In the genomic region with DNA sequence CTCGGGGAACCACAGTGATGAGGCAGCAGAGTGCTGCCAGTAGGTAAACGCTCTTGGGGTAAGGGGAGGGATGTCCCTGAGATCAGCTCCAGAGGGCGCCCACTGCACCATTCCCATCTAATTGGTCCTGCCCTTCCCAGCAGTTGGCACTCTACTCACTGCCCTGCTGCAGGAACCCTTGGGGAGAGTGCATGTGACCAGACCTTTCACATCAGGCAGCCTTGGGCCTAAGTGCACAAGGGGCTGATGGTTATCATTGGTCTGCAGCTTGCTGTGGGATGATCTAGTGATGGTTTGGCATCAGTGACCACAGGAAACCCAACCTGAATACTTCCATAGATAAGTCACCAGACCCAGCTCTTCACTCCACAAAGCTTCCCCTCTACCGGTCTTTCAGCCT, we compare ENCODE assay signal across 9 mouse cellular contexts. TPM values are rescaled to one million over a fixed set of nuclear protein-coding genes. Genes with fewer than 3 reads are reported as not detected.
A peak's percentile ranks its signal among the peaks of the same experiment; 100 is the strongest.
DNase-seq lines count a peak whose midpoint lies in the region; ATAC-seq and TF ChIP-seq lines count a peak whose summit lies in the region.
"Had no signal": no experiment of that assay in that cellular context is flagged by ENCODE, and none has a peak within 500 bp of the region (broad histone marks: within the 10 kb centered on the region; RNA-seq: fewer than 3 reads in every experiment).

No protein-coding gene starts in this region.

- H3K27ac ChIP-seq in hindbrain, embryonic 11.5 days (ENCODE audit: low read depth, low read length), result no peak overlapping the region
- no peak overlapping the region for H3K27ac ChIP-seq in hindbrain, embryonic 13.5 days
- H3K27ac ChIP-seq in ES-Bruce4 (ENCODE audit: insufficient read depth, low read length), result no peak overlapping the region
- no peak overlapping the region for H3K27ac ChIP-seq in liver, adult 2 months (replicated peaks; ENCODE audit: insufficient read depth, low read depth, low read length)
- no peak overlapping the region for H3K27ac ChIP-seq in forebrain, embryonic 16.5 days (ENCODE audit: low read length)
- H3K27ac ChIP-seq: macrophage had no signal

- DNase-seq in hindbrain, embryonic 11.5 days (ENCODE audit: low spot score), result peak; percentile 20
- DNase-seq in NIH3T3 (ENCODE audit: low read depth), result peak; percentile 51
- no peak for DNase-seq in liver, adult 2 months (ENCODE audit: extremely low read depth, low read depth, low spot score)
- no peak for DNase-seq in right cerebral cortex, postnatal 14 days
- DNase-seq in c-Kit-positive CD71-positive TER-119-positive erythroid progenitor cells, embryonic 14.5 days (ENCODE audit: low spot score), result no peak

- no peak overlapping the region for H3K4me3 ChIP-seq in hindbrain, embryonic 11.5 days (ENCODE audit: low read depth, low read length)
- no peak overlapping the region for H3K4me3 ChIP-seq in hindbrain, embryonic 13.5 days
- no peak overlapping the region for H3K4me3 ChIP-seq in ES-Bruce4 (ENCODE audit: low read depth, low read length)
- no peak overlapping the region for H3K4me3 ChIP-seq in liver, adult 2 months (ENCODE audit: insufficient read depth, low read depth, low read length)
- no peak overlapping the region for H3K4me3 ChIP-seq in forebrain, embryonic 16.5 days (replicated peaks; ENCODE audit: low read length)

- TF ChIP-seq POLR2A in ES-Bruce4 (IDR thresholded peaks at IDR 0.05; ENCODE audit: insufficient read depth, low read length), result no peak
- no peak for TF ChIP-seq POLR2A in liver, adult 2 months (IDR thresholded peaks at IDR 0.05; ENCODE audit: extremely low read depth, insufficient read depth, low read length)

- no peaks in the 10 kb centered on the region for H3K27me3 ChIP-seq in hindbrain, embryonic 11.5 days (ENCODE audit: control insufficient read depth, insufficient read depth, low read length)
- no peaks in the 10 kb centered on the region for H3K27me3 ChIP-seq in hindbrain, embryonic 13.5 days
- H3K27me3 ChIP-seq in ES-Bruce4 (ENCODE audit: control insufficient read depth, insufficient read depth, low read length, poor library complexity, severe bottlenecking), result no peaks in the 10 kb centered on the region
- H3K27me3 ChIP-seq in liver, adult 2 months (ENCODE audit: control insufficient read depth, insufficient read depth, low read length), result no peaks in the 10 kb centered on the region
- no peaks in the 10 kb centered on the region for H3K27me3 ChIP-seq in forebrain, embryonic 16.5 days (replicated peaks; ENCODE audit: control insufficient read depth, insufficient read depth, low read length)

- H3K9ac ChIP-seq in hindbrain, embryonic 11.5 days (ENCODE audit: low read depth, low read length), result no peak overlapping the region
- no peak overlapping the region for H3K9ac ChIP-seq in hindbrain, embryonic 13.5 days
- no peak overlapping the region for H3K9ac ChIP-seq in ES-Bruce4 (ENCODE audit: low read depth, poor library complexity, severe bottlenecking)
- no peak overlapping the region for H3K9ac ChIP-seq in liver, adult 2 months (ENCODE audit: low read depth, low read length)
- H3K9ac ChIP-seq in forebrain, embryonic 16.5 days (replicated peaks; ENCODE audit: low read depth, low read length), result no peak overlapping the region

- H3K4me1 ChIP-seq in hindbrain, embryonic 11.5 days (replicated peaks; ENCODE audit: control insufficient read depth, insufficient read depth, low read length), result no peaks in the 10 kb centered on the region
- no peaks in the 10 kb centered on the region for H3K4me1 ChIP-seq in hindbrain, embryonic 13.5 days (replicated peaks)
- no peaks in the 10 kb centered on the region for H3K4me1 ChIP-seq in ES-Bruce4 (ENCODE audit: control insufficient read depth, insufficient read depth, low read length)
- H3K4me1 ChIP-seq in liver, adult 2 months (ENCODE audit: control insufficient read depth, insufficient read depth, low read length), result no peaks in the 10 kb centered on the region
- no peaks in the 10 kb centered on the region for H3K4me1 ChIP-seq in forebrain, embryonic 16.5 days (replicated peaks; ENCODE audit: control insufficient read depth, insufficient read depth, low read length)

- 39% methylated on average over 4 of the region's 4 CpGs for WGBS in hindbrain, embryonic 11.5 days
- WGBS in hindbrain, embryonic 13.5 days, result 36% methylated on average over 4 of the region's 4 CpGs
- WGBS in liver, adult 2 months, result 36% methylated on average over 4 of the region's 4 CpGs
- WGBS in forebrain, embryonic 16.5 days, result 37% methylated on average over 4 of the region's 4 CpGs

- ATAC-seq in hindbrain, embryonic 11.5 days (ENCODE audit: low FRiP score), result no peak
- ATAC-seq in hindbrain, embryonic 13.5 days (ENCODE audit: low FRiP score), result no peak
- ATAC-seq in forebrain, embryonic 16.5 days, result no peak

- no peaks in the 10 kb centered on the region for H3K79me2 ChIP-seq in liver, adult 2 months (ENCODE audit: control insufficient read depth, insufficient read depth, low read length)

- H3K9me3 ChIP-seq in hindbrain, embryonic 11.5 days (ENCODE audit: control insufficient read depth, low read length), result no peaks in the 10 kb centered on the region
- no peaks in the 10 kb centered on the region for H3K9me3 ChIP-seq in hindbrain, embryonic 13.5 days
- no peaks in the 10 kb centered on the region for H3K9me3 ChIP-seq in ES-Bruce4 (replicated peaks; ENCODE audit: control insufficient read depth, insufficient read depth, low read length, poor library complexity, severe bottlenecking)
- H3K9me3 ChIP-seq in forebrain, embryonic 16.5 days (ENCODE audit: control insufficient read depth, low read length), result no peaks in the 10 kb centered on the region

- TF ChIP-seq CTCF in ES-Bruce4 (IDR thresholded peaks at IDR 0.05; ENCODE audit: low read depth, low read length), result peak; percentile 33
- TF ChIP-seq CTCF in liver, adult 2 months (IDR thresholded peaks at IDR 0.05; ENCODE audit: low read depth, low read length), result peak; percentile 51

- TF ChIP-seq EP300 in ES-Bruce4 (IDR thresholded peaks at IDR 0.05; ENCODE audit: insufficient read depth, low read depth, low read length), result no peak

- H3K4me2 ChIP-seq in hindbrain, embryonic 11.5 days (replicated peaks; ENCODE audit: low read depth, low read length), result no peak overlapping the region
- H3K4me2 ChIP-seq in hindbrain, embryonic 13.5 days, result no peak overlapping the region
- H3K4me2 ChIP-seq in forebrain, embryonic 16.5 days (ENCODE audit: low read length), result no peak overlapping the region

- no peaks in the 10 kb centered on the region for H3K36me3 ChIP-seq in hindbrain, embryonic 11.5 days (ENCODE audit: control insufficient read depth, insufficient read depth, low read length)
- peaks cover 43% of the 10 kb centered on the region for H3K36me3 ChIP-seq in hindbrain, embryonic 13.5 days
- H3K36me3 ChIP-seq in ES-Bruce4 (ENCODE audit: control insufficient read depth, insufficient read depth, low read length, poor library complexity, severe bottlenecking), result no peaks in the 10 kb centered on the region
- H3K36me3 ChIP-seq in liver, adult 2 months (ENCODE audit: control insufficient read depth, insufficient read depth, low read length), result peaks cover 14% of the 10 kb centered on the region
- peaks cover 20% of the 10 kb centered on the region for H3K36me3 ChIP-seq in forebrain, embryonic 16.5 days (ENCODE audit: control insufficient read depth, insufficient read depth)

RNA-seq across cellular contexts. Expression of a gene that starts 4.6 kb away (rescaled TPM):
- polyA plus RNA-seq in hindbrain, embryonic 11.5 days (2014; fragmentation: Nextera tagmentation; extraction: Ambion mirVana), result 38.3 and 41.4 TPM in 2 replicates
- polyA plus RNA-seq in hindbrain, embryonic 13.5 days (2015; fragmentation: Nextera tagmentation; extraction: Ambion mirVana), result 68.1 and 70.1 TPM in 2 replicates
- 28.8 and 31.7 TPM in 2 replicates for polyA plus RNA-seq in ES-Bruce4 (2011; ENCODE audit: insufficient read depth, insufficient read length, low read depth, missing spikeins)
- 5.4 and 8.2 TPM in 2 replicates for total RNA-seq in liver, adult 2 months (2014; rRNA removed)
- 8.4 and 8.9 TPM in 2 replicates for polyA plus RNA-seq in liver, adult 2 months (2012; rRNA removed)
- polyA plus RNA-seq in forebrain, embryonic 16.5 days (2015; fragmentation: Nextera tagmentation; extraction: Ambion mirVana), result 118 and 123 TPM in 2 replicates

Comparison
In these comparisons a context has a peak if more than half of its experiments do, and no peak if none do; other contexts are left out.
1. DNase-seq: peak in hindbrain, embryonic 11.5 days (single experiment) and NIH3T3 (single experiment); none in liver, adult 2 months (single experiment), right cerebral cortex, postnatal 14 days (single experiment) and c-Kit-positive CD71-positive TER-119-positive erythroid progenitor cells, embryonic 14.5 days (single experiment).